Mouse (Mus musculus): Measurements from ENCODE around the gene 1110032A03Rik.

1110032A03Rik gene

GRCm38 (mm10) chr9:50774991-50775612 is at the start of gene 1110032A03Rik, which contains the start of gene Alg9:
Gene 1110032A03Rik, minus strand, starts transcription at chr9:50775520.
Gene Alg9, plus strand, starts transcription at chr9:50775019.
- peak; percentile 80 for DNase-seq (ENCODE audit: inconsistent ontology term)

- DNase-seq (ENCODE audit: inconsistent ontology term) = no peak
These were observed 48.6 kb upstream of the 1110032A03Rik start for GRCm38 (mm10) chr9:50823779-50824453.

GRCm38 (mm10) chr9:50822216-50822615 is 46.9 kb upstream of the 1110032A03Rik start:
- no peak for DNase-seq (ENCODE audit: inconsistent ontology term)

GRCm38 (mm10) chr9:50821651-50822050 is 46.3 kb upstream of the 1110032A03Rik start:
- no peak for DNase-seq (ENCODE audit: inconsistent ontology term)

GRCm38 (mm10) chr9:50819716-50820115 is 44.4 kb upstream of the 1110032A03Rik start:
- no peak for DNase-seq (ENCODE audit: inconsistent ontology term)

- DNase-seq (ENCODE audit: inconsistent ontology term) = no peak
These were observed 42.7 kb upstream of the 1110032A03Rik start for GRCm38 (mm10) chr9:50818050-50818449.

GRCm38 (mm10) chr9:50816512-50816911 is 41.2 kb upstream of the 1110032A03Rik start:
- no peak for DNase-seq (ENCODE audit: inconsistent ontology term)

- DNase-seq (ENCODE audit: inconsistent ontology term) = no peak
These were observed 40.3 kb upstream of the 1110032A03Rik start for GRCm38 (mm10) chr9:50815666-50816065.

- DNase-seq (ENCODE audit: inconsistent ontology term) = no peak
These were observed 38.5 kb upstream of the 1110032A03Rik start for GRCm38 (mm10) chr9:50813796-50814195.

- DNase-seq (ENCODE audit: inconsistent ontology term) = no peak
These were observed 36.4 kb upstream of the 1110032A03Rik start for GRCm38 (mm10) chr9:50811746-50812145.

- no peak for DNase-seq (ENCODE audit: inconsistent ontology term)
These were observed 35.9 kb upstream of the 1110032A03Rik start for GRCm38 (mm10) chr9:50811187-50811586.

GRCm38 (mm10) chr9:50809146-50809545 is 33.8 kb upstream of the 1110032A03Rik start:
- DNase-seq (ENCODE audit: inconsistent ontology term) = no peak

GRCm38 (mm10) chr9:50808471-50808870 is 33.2 kb upstream of the 1110032A03Rik start:
- DNase-seq (ENCODE audit: inconsistent ontology term) = no peak

GRCm38 (mm10) chr9:50803055-50803671 is 27.8 kb upstream of the 1110032A03Rik start:
- DNase-seq (ENCODE audit: inconsistent ontology term) = no peak

GRCm38 (mm10) chr9:50800985-50801384 is 25.7 kb upstream of the 1110032A03Rik start:
- DNase-seq (ENCODE audit: inconsistent ontology term) = peak; percentile 32

GRCm38 (mm10) chr9:50798368-50798767 is 23.0 kb upstream of the 1110032A03Rik start:
- DNase-seq (ENCODE audit: inconsistent ontology term) = no peak

- no peak for DNase-seq (ENCODE audit: inconsistent ontology term)
These were observed 22.3 kb upstream of the 1110032A03Rik start for GRCm38 (mm10) chr9:50797641-50798040.

GRCm38 (mm10) chr9:50796776-50797175 is 21.5 kb upstream of the 1110032A03Rik start:
- DNase-seq (ENCODE audit: inconsistent ontology term) = no peak

- DNase-seq (ENCODE audit: inconsistent ontology term) = no peak
These were observed 19.9 kb upstream of the 1110032A03Rik start for GRCm38 (mm10) chr9:50795266-50795665.

- DNase-seq (ENCODE audit: inconsistent ontology term) = no peak
These were observed 6.8 kb upstream of the 1110032A03Rik start for GRCm38 (mm10) chr9:50782155-50782554.

- DNase-seq (ENCODE audit: inconsistent ontology term) = no peak
These were observed 941 bp upstream of the 1110032A03Rik start for GRCm38 (mm10) chr9:50776162-50776760.

- peak; percentile 25 for DNase-seq (ENCODE audit: inconsistent ontology term)
These were observed 374 bp upstream of the 1110032A03Rik start for GRCm38 (mm10) chr9:50775662-50776126.
